Mouse (Mus musculus) c-Kit-positive CD71-positive TER-119-negative erythroid progenitor cells, embryonic 14.5 days (primary cell): Measurements from ENCODE around the gene Tmem186.

Experiments used
- DNase-seq: peaks from one replicate; pipeline ENCODE4 v3.0.0-alpha.2; 2013; ENCODE audit warnings: low read depth

Gene Tmem186

DNA sequence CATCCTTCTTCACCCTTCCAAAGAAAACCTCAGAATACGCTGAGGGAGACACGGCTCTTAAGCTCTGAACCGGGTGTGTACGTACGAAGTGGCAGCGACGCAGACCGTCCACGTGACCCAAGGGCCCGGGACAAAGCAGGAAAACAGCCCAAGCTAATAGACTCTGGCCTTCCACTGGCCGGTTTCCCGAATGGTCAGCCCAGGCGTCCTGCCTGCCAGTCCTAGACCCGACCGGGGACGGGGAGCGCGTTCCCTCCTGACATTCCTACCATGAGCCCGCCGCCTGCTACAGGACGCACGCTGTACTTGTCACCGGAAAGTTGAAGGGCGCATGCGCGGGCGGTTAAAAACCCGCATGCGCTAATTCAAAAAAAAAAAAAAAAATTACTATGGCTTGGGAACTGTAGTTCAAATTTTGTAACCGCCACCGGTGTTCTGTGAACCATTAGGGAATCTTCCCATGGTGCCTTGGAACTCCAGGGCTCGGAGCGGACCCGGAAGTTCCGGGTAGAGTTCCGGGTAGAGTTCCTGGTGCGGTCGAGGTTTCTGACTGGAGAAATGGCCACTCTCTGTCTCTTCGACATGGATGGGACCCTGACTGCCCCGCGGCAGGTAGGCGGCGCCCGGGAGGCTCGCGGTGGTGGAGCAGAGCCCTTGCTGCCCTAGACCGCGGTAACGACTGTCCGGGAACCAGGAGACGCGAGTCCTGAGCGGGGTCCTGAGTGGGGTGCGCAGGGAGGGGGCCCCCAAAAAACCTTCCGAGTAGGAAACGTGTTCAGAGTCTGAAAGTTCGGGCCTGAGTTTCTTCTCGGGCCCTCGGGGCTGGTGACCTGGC lies at the start of gene Tmem186, which contains the start of gene Pmm2:
TSS of gene Tmem186 (minus strand) at position 496 of the 835 bp plus-strand sequence.
TSS of gene Pmm2 (plus strand) at position 458 of the 835 bp plus-strand sequence.
- peak; percentile 84 for DNase-seq

DNA sequence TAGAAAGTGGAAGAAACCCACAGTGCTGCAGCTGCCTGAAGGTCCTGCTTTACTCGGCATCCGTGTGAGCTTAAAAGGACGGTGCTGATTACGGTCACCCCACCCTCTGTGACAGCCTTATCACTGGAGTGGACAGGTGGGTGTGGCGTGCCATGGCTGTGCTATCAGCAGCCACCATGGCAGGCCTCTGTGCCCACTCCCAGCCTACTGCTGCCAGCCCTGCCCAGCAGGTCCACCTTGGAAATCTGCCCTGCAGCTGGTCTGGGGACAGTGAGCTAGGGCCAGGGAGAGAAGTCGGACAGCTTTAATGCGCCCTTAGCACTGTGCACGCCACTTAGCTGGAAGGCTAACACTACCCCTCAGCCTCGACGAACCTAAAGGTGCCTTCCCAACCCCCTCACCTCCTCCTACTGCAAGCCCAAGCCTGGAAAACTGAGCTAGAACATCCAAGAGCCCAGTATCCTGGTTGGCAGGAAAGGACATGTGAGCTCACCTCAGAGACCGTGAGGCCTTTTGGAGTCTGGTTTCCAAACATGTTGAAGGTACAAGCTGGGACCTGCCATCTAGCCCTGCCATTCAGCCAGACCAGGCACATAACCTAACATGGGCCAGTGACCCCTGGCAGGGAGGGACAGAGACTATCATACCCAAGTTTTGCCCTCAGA lies 49.5 kb upstream of the Tmem186 start:
- DNase-seq = peak; percentile 74

DNA sequence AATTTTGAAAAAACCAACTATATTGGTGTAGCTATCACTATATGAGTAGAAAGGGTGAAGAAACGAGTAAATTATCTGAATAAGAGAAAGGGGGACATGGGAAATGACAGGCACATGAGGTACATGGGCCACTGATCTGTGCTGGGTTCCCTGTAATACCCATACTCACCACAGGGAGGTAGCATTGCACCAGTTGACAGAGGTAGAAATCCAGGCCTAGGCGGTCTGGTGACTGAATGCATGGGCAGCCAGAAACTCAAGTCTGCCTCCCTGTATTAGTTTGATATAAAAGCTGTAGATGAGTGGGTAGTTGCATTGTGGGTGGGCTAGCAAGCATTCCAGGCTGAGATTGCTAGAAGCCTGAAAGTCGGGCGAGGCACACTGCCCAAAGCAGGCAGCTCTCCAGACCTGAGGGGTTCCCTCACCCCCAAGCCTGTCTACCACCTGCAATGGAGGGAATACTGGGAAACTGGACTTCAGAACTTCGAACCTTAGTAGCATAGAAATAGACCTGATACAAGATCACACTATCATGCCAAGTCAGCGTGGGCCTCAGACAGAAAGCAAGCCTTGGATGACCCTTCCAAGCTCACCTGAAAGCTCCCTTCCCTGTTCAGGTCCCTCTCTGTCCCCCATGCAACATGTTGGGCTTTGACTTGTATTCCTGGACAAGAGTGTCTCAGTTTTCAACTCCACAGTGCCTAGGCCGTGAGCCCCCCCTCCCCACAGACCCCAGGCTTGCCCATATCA lies 48.8 kb upstream of the Tmem186 start:
- peak; percentile 86 for DNase-seq

DNA sequence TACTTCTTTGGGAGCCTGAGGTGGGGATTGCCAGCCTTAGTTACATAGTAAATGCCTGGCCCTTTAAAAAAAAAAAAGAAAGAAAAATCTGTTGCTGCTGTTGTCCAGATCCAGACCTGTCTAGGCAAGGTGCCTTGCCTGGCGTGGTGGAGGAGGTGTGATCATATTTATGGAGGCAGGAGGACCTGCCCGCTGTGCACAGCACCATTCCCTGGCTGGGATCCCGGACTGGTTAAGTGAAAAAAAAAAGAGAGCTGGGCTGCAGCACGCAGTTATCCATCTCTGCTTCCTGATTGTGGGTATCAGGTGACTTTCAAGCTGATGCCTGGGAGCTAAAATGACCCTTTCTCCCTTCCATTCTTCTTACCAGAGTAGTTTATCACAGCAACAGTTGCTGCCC lies 47.6 kb upstream of the Tmem186 start:
- DNase-seq = no peak

DNA sequence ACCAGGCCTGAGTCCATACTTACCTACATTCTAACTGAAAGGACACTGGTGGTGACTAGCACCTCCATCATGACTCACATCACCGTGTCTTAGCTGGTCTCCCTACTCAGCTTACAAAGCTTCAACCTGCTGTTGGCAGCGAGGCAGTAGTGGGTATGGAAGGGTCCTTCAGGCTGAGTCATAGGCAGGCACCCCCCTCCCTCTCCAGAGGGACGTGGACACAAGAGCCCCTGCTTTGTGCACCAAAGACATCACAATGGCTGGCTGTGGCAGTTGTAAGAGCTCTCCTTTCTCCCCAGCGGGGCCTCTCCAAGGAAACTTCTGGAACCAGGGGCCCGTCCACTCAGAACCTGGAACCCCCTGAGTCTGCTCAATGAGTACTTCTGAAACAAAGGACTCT lies 43.0 kb upstream of the Tmem186 start, which contains the start of gene Gm5767:
TSS of gene Gm5767 (plus strand) at position 301 of the 400 bp plus-strand sequence.
- DNase-seq = no peak

DNA sequence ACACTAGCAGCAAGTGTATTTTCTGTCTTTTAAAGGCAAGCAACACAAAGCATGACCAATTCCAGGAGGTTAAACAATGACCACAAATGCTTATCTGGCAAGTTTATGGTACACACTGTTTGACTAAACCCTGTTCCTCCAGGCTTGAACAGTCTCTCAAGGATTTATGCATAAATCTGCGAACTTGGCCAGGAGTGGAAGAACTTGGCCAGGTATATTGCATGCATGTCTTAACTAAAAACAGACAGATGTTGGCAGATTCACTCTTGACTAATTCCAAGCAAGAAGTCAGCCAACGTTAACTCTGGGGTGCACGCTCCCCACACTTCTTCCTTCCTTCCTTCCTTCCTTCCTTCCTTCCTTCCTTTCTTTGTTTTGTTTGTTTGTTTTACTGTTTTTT lies 42.3 kb upstream of the Tmem186 start:
- DNase-seq = no peak

DNA sequence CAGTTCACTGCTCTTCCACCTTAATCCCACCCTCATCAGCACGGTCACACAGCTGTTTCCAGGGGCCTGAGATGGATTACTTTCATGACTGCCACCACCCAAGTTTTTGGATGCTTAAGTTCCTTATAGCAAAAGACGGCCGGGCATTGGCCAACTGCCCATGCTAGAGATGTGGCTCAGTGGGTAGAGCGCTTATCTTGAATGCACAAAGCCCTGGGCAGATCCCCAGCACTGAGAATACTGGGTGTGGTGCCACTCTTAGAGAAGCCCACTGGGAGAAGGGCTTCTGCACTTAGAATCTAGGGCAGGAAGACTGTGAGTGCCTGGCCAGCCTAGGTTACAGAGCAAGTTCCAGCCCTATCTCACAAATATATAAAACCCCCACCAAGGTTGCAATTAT lies 41.2 kb upstream of the Tmem186 start:
- no peak for DNase-seq

DNA sequence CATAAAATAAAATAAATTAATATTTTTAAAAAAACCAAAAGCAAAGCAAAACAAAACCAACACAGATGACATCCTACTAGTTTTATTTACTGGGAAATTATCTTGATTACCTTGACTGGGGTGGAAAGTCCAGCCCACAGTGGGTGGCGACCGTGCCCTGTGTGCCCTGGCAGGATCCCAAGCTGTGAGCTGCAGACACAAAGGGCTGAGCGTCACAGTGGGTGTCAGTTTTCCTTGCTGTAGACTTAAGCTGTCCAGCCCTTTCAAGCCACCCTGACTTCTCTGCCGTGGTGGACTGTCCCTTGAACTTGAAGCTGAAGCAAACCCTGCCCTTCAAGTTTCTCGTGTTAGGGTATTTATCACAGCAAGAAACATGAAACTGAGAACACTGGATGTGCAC lies 40.5 kb upstream of the Tmem186 start:
- DNase-seq = no peak

DNA sequence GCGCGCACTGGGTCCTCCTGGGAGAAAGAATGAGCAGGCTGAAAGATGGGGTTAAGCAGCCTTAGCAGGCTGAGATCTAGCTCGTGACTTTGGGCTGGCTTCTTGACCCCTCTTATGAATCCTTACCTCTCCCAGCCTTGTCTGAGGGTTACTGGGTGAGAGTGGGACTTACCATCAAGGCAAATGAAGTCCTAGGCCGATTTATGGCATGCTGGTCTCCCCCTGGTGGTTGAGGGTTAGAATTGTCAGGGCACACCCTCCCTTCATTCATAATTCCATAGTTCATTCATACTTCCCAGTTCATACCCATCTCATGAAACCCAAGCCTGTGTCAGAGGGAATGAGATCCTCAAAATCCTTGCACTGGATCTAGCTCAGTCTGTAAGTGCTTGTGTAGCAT lies 39.3 kb upstream of the Tmem186 start:
- no peak for DNase-seq

DNA sequence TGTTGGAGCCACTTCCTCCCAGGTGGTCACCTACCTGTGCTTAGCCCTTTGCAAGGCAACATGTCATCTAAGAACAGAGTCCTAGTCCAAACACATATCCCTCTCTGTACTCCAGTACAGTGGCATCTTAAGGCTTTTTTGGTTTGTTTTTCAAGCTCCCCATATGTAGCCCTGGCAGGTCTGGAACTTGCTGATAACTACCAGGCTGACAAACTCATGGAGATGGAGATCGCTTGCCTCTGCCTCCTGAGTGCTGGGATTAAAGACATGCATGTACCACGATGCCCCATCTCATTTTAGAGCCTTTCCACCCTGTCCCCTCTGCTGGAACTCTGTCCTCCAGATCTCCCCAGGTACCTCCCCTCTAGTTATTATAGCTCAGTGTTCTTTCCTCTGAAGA lies 38.7 kb upstream of the Tmem186 start:
- peak; percentile 66 for DNase-seq

DNA sequence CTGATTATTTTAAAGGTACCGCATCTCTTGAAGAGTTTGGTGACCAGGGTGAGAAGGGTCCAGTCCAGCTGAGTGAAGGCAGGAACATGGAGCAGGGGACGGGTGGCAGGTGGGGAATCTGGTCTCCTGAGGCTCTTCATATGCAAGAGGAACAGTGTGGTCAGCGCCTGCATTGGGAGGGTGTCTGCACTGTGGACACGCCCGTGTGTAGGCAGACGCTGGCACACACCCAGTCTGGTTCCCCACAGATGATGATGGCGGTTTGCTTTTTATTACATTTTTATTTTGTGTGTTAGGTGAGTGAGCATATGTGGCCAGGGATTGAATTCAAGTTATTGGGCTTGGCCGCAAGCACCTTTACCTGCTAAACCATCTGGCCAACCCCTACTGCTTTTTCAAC lies 38.0 kb upstream of the Tmem186 start:
- DNase-seq = no peak

DNA sequence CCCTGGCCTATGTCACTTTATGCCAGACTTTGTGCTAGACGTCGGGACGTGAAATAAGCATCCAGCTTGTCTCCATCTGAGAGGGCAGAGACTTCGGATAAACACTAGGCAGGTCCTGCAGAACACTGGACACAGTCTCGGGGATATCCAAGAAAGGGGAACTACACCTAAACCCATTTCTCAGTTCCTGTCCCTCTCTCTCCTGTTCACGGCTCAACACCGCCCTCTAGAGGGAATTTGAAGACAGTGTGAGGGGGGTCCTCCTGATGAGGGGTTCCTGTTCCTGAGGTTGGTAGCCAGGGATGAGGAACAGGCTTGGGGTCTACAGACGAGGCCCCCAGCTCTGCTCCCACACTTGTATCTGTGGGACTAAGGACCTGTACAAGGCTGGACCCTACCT lies 36.7 kb upstream of the Tmem186 start:
- DNase-seq = peak; percentile 74

DNA sequence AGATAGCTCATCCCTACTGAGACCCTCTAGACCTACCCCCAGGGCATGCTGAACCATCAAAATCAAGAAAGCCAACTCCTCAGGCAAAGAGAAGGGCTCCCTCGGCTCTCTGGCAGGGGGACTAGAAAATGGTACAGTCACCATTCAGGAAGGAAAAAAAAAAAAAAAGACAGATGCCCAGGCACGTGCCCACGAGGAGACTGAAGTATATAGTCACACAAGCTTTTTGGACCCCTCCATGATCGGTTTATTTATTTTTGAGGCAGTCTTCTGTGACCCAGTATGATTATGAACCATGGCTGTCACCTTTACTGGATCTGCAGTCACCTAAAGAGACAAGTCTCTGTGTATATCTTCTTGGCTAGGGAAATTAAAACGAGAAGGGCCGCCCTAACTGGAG lies 35.8 kb upstream of the Tmem186 start:
- DNase-seq = no peak

DNA sequence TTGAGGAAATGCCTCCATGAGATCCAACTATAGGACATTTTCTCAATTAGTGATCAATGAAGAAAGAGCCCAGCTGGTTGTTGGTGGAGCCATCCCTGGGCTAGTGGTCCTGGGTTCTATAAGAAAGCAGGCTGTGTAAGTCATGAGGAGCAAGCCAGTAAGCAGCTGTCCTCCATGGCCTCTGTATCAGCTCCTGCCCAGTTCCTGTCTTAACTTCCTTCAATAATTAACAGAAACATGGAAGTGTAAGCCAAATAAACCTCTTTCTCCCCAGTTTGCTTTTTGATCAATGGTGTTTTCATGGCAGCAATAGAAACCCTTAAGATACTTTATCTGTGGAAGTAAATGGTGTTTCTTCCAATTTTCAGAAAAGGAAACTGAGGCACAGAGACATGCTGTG lies 35.3 kb upstream of the Tmem186 start:
- DNase-seq = no peak

DNA sequence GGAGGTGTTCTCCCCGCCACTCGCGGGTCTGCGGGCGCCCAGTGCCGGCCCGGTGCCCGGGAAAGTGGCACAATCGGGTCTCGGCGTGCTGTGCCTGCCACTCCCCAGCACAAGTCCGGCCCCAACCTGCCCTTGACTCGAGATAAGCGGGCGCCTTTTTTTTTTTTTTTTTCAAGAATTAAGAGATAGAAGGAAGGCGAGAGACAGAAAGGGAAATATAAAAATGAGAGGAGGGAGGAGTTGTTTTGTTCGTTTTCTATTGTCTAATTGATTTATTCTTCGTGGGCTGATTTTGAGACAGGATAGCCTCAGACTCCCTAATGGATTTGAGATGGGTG lies 34.8 kb upstream of the Tmem186 start:
- no peak for DNase-seq

DNA sequence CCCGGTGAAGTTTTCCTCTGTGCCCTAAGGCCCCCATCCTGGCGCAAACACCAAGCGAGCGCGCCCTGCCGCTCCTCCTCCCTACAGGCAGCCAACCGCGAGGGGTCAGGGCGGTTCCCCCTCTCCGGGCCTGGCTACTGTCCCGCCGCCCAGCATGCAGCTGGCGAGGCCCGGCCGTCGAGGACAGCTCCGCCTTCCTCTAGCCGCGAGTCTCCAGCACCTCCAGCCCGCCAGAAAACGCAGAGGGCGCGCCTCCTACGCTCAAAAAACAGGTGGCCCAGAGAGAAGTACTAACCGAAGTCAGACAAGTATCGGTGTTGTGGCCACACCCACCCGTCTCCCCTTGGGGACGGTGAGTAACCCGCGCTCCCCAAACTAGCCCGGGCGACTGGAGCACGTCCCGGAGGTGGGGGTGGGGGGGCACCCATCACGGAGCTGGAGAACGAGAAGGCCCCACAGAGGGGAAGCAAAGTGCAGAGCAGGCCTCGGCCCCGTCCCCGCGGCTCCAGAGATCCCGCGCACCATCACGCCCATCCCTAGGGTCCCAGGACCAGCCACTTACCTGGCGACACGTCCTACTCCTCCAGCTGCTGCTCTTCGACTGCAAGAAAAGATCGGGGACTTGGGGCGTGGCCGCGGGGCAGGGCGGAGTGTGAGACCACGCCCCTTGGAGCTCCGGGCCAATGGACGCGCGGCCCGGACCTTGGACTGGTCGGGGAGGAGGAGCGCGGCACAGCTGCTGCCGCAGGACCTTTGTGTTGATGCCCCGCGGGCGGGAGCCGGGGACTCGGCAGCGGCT lies 34.2 kb upstream of the Tmem186 start, which contains the start of gene Carhsp1:
TSS of gene Carhsp1 (minus strand) at position 605 of the 799 bp plus-strand sequence.
- peak; percentile 90 for DNase-seq

DNA sequence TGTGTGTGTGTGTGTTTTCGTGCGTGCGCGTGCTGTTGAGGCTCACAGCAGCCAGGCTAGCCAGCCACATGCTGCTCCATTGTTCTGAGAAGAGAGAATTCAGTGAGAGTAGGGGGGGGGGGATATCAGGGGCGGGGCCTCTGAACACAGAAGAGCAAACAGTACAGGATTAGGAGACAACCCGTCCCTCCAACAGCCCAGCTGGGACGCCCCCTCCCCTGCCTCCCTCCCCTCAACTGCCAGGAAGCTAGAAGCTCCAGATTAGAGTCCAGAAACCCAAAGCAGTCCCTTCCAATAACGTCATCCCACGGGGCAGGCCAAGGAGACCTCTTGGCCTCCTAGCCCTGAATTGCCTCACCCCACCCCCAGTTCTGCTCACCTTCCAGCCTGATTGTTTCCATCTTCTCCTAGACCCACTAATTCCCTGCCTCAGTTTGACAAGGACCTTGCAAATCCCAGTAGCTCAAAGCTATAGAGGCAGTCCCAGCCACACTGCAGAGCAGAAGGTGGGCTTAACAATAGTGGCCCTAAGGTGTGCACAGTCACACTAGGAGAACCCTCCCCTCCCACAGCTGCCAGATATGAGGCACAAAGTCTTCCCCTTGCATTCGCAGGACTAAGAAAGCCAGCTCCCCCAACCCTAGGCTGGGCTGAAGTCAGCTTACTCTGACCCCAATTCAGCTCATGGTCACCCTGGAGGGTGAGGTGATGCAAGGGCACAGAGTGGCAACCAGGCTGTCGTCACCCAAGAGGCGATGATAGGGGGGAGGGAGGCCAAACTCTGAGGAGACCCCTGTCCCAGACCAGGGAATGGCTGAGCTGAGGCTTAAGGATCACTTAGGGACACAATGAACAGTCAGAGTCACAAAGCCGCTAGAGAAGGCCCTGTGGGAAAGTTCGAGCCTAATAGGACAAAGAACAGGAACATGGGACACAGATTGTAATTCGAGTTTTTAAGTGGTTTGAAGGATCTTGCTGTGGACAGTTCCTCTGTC lies 32.8 kb upstream of the Tmem186 start:
- no peak for DNase-seq

DNA sequence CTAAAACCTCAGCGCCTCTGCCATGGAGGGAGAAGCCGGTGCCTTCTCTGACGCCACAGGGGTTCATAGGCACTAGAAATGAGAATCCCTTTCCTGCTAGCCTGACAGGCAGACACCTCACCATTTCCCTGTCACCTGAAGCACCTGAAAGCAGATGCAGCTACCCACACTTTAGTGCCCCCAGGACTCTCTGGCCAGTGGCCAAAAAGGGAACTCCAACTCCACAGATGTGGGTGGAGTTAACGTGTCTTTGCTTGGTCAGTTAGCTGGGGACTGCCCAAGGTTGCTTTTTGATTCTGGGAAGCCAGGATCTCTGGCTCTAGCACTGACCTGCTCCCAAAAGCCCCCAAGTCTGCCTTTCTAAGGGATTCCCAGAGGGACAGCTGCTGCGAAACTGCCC lies 31.9 kb upstream of the Tmem186 start:
- no peak for DNase-seq

DNA sequence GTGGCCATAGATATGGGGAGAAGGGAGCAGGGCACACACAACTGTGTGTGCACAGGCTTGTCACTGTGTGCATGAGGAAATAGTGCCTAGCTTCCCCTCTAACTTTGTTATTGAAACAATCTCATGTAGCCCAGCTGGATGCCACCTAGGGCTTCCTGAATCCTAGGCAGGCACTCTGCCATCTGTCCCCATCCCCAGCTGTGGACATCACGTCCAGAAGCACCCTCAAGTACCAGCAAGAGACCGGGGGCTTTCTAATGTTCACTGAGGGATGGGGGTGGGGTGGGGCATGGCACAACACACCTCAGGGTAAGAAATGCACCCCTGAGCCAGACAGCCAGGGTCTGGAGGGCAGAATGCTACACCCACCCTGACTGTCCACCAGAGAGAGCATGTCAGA lies 30.9 kb upstream of the Tmem186 start:
- DNase-seq = no peak

DNA sequence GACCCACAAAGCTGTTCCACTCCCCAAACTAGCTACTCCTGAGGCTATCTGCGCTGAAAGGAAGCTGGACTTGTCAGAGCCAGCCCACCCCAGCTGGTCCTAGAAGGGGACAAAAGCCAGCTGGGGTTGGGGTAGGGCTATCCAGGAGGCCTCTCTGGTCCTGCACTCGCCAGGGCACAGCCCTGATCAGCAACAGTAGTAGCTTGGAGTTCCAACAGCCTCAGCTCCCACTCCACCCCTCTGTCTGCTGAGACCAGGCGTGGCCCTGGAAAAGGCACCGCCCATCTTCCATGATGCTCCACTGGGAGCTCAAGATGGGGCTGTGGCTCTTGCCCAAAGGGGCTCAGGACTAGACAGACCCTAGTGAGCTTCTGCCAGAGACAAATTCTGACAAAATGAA lies 30.3 kb upstream of the Tmem186 start:
- no peak for DNase-seq

DNA sequence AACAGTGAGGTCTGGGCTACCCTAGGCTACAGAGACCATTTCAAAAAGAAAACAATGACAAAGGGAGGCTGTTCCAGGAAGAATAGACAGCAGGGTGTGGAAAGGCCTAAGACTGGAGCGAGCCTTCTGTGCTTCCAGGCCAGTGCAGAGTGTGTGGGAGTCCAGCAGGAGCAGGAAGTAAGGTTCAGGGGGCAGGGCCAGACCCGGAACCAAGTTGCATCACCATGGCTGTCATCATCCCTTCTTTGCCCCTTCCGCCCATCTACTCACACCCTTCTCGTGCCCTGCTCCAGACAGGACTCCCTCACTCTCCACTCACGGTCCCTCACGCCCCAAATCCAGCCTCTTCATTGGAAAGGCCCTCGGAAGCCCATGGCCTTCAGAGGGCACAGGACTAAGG lies 29.7 kb upstream of the Tmem186 start:
- DNase-seq = no peak
